Mouse (Mus musculus) MEL (cell line): ENCODE results near the gene Ston1. TPM values are rescaled to one million over a fixed set of nuclear protein-coding genes. Genes with fewer than 3 reads are reported as not detected.

Experiments
- DNase-seq: peaks from one replicate; pipeline ENCODE4 v3.0.0; 2011; ENCODE audit warnings: low read depth, low spot score
- H3K27ac ChIP-seq: 2 replicates; pipeline ENCODE4 v1.5.1; 2012; ENCODE audit warnings: low read depth, mild to moderate bottlenecking, control low read depth, low read length, moderate library complexity; ENCODE audit not compliant: control insufficient read depth
- H3K27me3 ChIP-seq, 2 experiments: fragments of 150-350 bp in 1 of 2; sonication (generic) in 1 of 2; 2 replicates each; pipeline ENCODE4 v1.6.1; 2012; ENCODE audit warnings: low read length in 2 of 2, mild to moderate bottlenecking in 2 of 2, improper control_type of control experiment in 1 of 2, moderate library complexity in 1 of 2; ENCODE audit not compliant: insufficient read depth in 2 of 2, control insufficient read depth in 1 of 2
- H3K36me3 ChIP-seq, 2 experiments: 2 replicates each; pipeline ENCODE4 v1.6.1; 2012 to 2014; ENCODE audit warnings: low read length in 2 of 2, improper control_type of control experiment in 1 of 2, inconsistent platforms in 1 of 2, mild to moderate bottlenecking in 1 of 2; ENCODE audit not compliant: insufficient read depth in 2 of 2, control insufficient read depth in 1 of 2
- H3K4me1 ChIP-seq, 2 experiments: fragments of 150-350 bp in 1 of 2; sonication (generic) in 1 of 2; 2 replicates each; pipeline ENCODE4 v1.6.1; 2012; ENCODE audit warnings: low read length in 2 of 2, improper control_type of control experiment in 1 of 2, mild to moderate bottlenecking in 1 of 2; ENCODE audit not compliant: insufficient read depth in 2 of 2, control insufficient read depth in 1 of 2
- H3K4me3 ChIP-seq, 2 experiments: fragments of 150-350 bp in 1 of 2; sonication (generic) in 1 of 2; 2 replicates each; pipeline ENCODE4 v1.5.1; 2012; ENCODE audit warnings: low read depth in 2 of 2, low read length in 2 of 2, mild to moderate bottlenecking in 2 of 2, moderate library complexity in 2 of 2, control low read depth in 1 of 2, improper control_type of control experiment in 1 of 2; ENCODE audit not compliant: control insufficient read depth in 1 of 2, insufficient read depth in 1 of 2
- H3K79me2 ChIP-seq: 2 replicates; pipeline ENCODE4 v1.6.1; 2012; ENCODE audit warnings: mild to moderate bottlenecking, low read length, moderate library complexity; ENCODE audit not compliant: control insufficient read depth, poor library complexity, insufficient read depth
- H3K9ac ChIP-seq: 2 replicates; pipeline ENCODE4 v1.6.1; 2012; ENCODE audit warnings: low read depth, mild to moderate bottlenecking, control low read depth, low read length, moderate library complexity; ENCODE audit not compliant: control insufficient read depth, poor library complexity, severe bottlenecking
- H3K9me3 ChIP-seq: fragments of 150-350 bp; sonication (generic); replicated peaks from 2 replicates; pipeline ENCODE4 v1.6.1; 2012; ENCODE audit warnings: mild to moderate bottlenecking, low read length, improper control_type of control experiment, moderate library complexity; ENCODE audit not compliant: insufficient read depth
- BHLHE40 ChIP-seq: IDR thresholded peaks from 2 replicates; pipeline ENCODE4 v1.6.1; 2012; ENCODE audit warnings: low read depth, mild to moderate bottlenecking, inconsistent platforms, low read length, improper control_type of control experiment, borderline replicate concordance
- ELF1 ChIP-seq: IDR thresholded peaks from 2 replicates; pipeline ENCODE4 v1.6.1; 2014; ENCODE audit warnings: low read depth, mild to moderate bottlenecking, inconsistent platforms, low read length, improper control_type of control experiment, moderate library complexity
- EP300 ChIP-seq, 2 experiments: IDR thresholded peaks; 2 replicates each; pipeline ENCODE4 v1.6.1; 2011; ENCODE audit warnings: improper control_type of control experiment in 2 of 2, low read length in 2 of 2, low read depth in 1 of 2, mild to moderate bottlenecking in 1 of 2
- ETS1 ChIP-seq: IDR thresholded peaks from 2 replicates; pipeline ENCODE4 v1.6.1; 2012; ENCODE audit warnings: low read depth, mild to moderate bottlenecking, inconsistent platforms, low read length, improper control_type of control experiment, moderate library complexity
- JUND ChIP-seq: IDR thresholded peaks from 2 replicates; pipeline ENCODE4 v1.6.1; 2011; ENCODE audit warnings: low read depth, mild to moderate bottlenecking, improper control_type of control experiment, low read length
- KAT2A ChIP-seq: conservative IDR thresholded peaks from 2 replicates; pipeline ENCODE4 v1.6.1; 2012; ENCODE audit warnings: low read depth, low read length, improper control_type of control experiment, inconsistent platforms
- MAX ChIP-seq: IDR thresholded peaks from 2 replicates; pipeline ENCODE4 v1.6.1; 2011; ENCODE audit warnings: low read length, improper control_type of control experiment
- MAZ ChIP-seq: IDR thresholded peaks from 2 replicates; pipeline ENCODE4 v1.6.1; 2012; ENCODE audit warnings: low read depth, mild to moderate bottlenecking, inconsistent platforms, low read length, improper control_type of control experiment
- MXI1 ChIP-seq: IDR thresholded peaks from 2 replicates; pipeline ENCODE4 v1.6.1; 2011; ENCODE audit warnings: mild to moderate bottlenecking, low read depth, low read length, improper control_type of control experiment
- MYB ChIP-seq: IDR thresholded peaks from 2 replicates; pipeline ENCODE4 v1.6.1; 2011; ENCODE audit warnings: mild to moderate bottlenecking, low read depth, low read length, improper control_type of control experiment
- POLR2A ChIP-seq, 2 experiments: IDR thresholded peaks; 2 replicates each; pipeline ENCODE4 v1.6.1; 2011 to 2012; ENCODE audit warnings: low read length in 2 of 2, mild to moderate bottlenecking in 2 of 2, control low read depth in 1 of 2, improper control_type of control experiment in 1 of 2, low read depth in 1 of 2, moderate library complexity in 1 of 2; ENCODE audit not compliant: control insufficient read depth in 1 of 2, insufficient read depth in 1 of 2, poor library complexity in 1 of 2
- POLR2AphosphoS5 ChIP-seq: IDR thresholded peaks from 2 replicates; pipeline ENCODE4 v1.6.1; 2012; ENCODE audit warnings: low read depth, borderline replicate concordance, mild to moderate bottlenecking, inconsistent platforms, low read length, moderate library complexity, mixed read lengths
- RAD21 ChIP-seq: IDR thresholded peaks from 2 replicates; pipeline ENCODE4 v1.6.1; 2011; ENCODE audit warnings: mild to moderate bottlenecking, low read depth, low read length, improper control_type of control experiment
- SIN3A ChIP-seq: IDR thresholded peaks from 2 replicates; pipeline ENCODE4 v1.6.1; 2012; ENCODE audit warnings: low read length, improper control_type of control experiment, inconsistent platforms
- SMC3 ChIP-seq: IDR thresholded peaks from 2 replicates; pipeline ENCODE4 v1.6.1; 2011; ENCODE audit warnings: low read depth, low read length, improper control_type of control experiment
- TAL1 ChIP-seq: IDR thresholded peaks from 2 replicates; pipeline ENCODE4 v1.6.1; 2012; ENCODE audit warnings: mild to moderate bottlenecking, inconsistent platforms, low read length, moderate library complexity, mixed read lengths
- TBP ChIP-seq: IDR thresholded peaks from 2 replicates; pipeline ENCODE4 v1.8.0; 2011; ENCODE audit warnings: low read depth, low read length, improper control_type of control experiment
- TCF12 ChIP-seq: IDR thresholded peaks from 2 replicates; pipeline ENCODE4 v1.6.1; 2014; ENCODE audit warnings: low read depth, mild to moderate bottlenecking, inconsistent platforms, low read length, improper control_type of control experiment, moderate library complexity
- UBTF ChIP-seq: IDR thresholded peaks from 2 replicates; pipeline ENCODE4 v1.6.1; 2012; ENCODE audit warnings: low read depth, mild to moderate bottlenecking, inconsistent platforms, low read length, improper control_type of control experiment, moderate library complexity, borderline replicate concordance; ENCODE audit not compliant: insufficient read depth
- USF1 ChIP-seq: IDR thresholded peaks from 2 replicates; pipeline ENCODE4 v1.6.1; 2014; ENCODE audit warnings: low read depth, mild to moderate bottlenecking, inconsistent platforms, low read length, improper control_type of control experiment, moderate library complexity
- ZC3H11A ChIP-seq: IDR thresholded peaks from 2 replicates; pipeline ENCODE4 v1.6.1; 2012; ENCODE audit warnings: low read depth, mild to moderate bottlenecking, inconsistent platforms, low read length, improper control_type of control experiment
- ZKSCAN1 ChIP-seq: IDR thresholded peaks from 2 replicates; pipeline ENCODE4 v1.6.1; 2012; ENCODE audit warnings: low read depth, mild to moderate bottlenecking, inconsistent platforms, low read length, improper control_type of control experiment, moderate library complexity
- ZMIZ1 ChIP-seq: IDR thresholded peaks from 2 replicates; pipeline ENCODE4 v1.6.1; 2012; ENCODE audit warnings: low read depth, mild to moderate bottlenecking, inconsistent platforms, low read length, improper control_type of control experiment, moderate library complexity
- polyA plus RNA-seq, 2 experiments: library from polyadenylated mRNA; stranded (reverse) in 1 of 2; unstranded in 1 of 2; fragments of >175 nt in 1 of 2; fragments of >200 nt in 1 of 2; gene quantifications; 2 replicates each; pipeline versions ENCODE4 v1.2.1 to v1.2.4; 2012; ENCODE audit warnings: low replicate concordance in 2 of 2, low read depth in 1 of 2; ENCODE audit not compliant: insufficient read length in 2 of 2, insufficient read depth in 1 of 2, missing spikeins in 1 of 2
- total RNA-seq: library from RNA; depleted of rRNA; stranded (reverse); fragments of 300-350 nt; gene quantifications from 2 replicates; pipeline ENCODE4 v1.2.3, GENCODE M21; 2012

The Ston1 gene
- total and polyA plus RNA-seq, 3 experiments = 0.39 to 4.9 TPM; not detected in 1

DNA sequence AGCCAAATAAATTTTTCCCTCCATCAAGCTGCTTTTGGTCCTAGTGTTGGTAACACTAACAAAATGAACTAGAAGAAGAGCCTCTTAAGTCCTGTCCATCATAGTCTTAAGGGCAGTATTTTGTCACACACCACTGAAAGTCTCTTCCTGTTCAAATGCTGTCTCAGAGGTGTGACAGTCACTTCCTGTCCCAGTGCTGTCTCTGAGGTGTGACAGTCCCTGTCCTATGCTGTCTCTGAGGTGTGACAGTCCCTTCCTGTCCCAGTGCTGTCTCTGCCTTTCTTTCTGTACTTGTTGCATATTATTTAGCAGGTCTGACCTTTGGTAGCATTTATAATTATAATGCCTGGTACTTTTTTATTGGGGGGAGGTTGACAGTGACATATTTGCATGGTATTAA lies 103.4 kb downstream of the Ston1 start:
- no peaks in the 10 kb centered on the region for H3K4me1 ChIP-seq
- peaks cover 0 to 1% of the 10 kb centered on the region in 2 experiments; a peak in 1 of 4 replicates for H3K27me3 ChIP-seq
- H3K9ac ChIP-seq = no peak overlapping the region
- H3K79me2 ChIP-seq = no peaks in the 10 kb centered on the region
- TF ChIP-seq MAX (no peak), SMC3 (no peak), TAL1 (no peak), ZMIZ1 (no peak), TCF12 (no peak), UBTF (no peak), JUND (no peak), ELF1 (no peak), MAZ (no peak), RAD21 (no peak), POLR2AphosphoS5 (no peak), TBP (no peak)
- no peaks in the 10 kb centered on the region for H3K36me3 ChIP-seq
- H3K4me3 ChIP-seq = no peak overlapping the region
- no peak for DNase-seq
- H3K9me3 ChIP-seq = no peaks in the 10 kb centered on the region
- H3K27ac ChIP-seq = no peak overlapping the region

DNA sequence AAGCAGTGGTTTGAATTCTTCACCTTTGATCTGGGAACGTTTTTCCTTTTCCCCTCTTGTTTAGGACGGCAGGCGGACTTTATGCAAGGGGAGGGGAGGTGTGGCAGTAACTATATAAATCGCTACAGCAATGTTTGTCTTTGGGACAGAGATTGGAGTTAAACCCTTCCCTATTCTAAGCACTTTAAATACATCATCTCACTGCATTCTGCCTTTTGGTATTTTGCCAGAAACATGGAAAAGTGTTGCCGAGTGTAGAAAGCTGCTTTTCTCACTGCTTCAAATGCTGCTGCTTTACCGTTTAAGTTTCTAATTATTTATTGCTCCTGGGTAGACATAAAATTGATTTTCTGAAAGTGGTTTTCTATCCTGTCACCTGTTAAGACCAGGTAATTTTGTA lies 104.9 kb downstream of the Ston1 start:
- H3K4me1 ChIP-seq = no peaks in the 10 kb centered on the region
- no peaks in the 10 kb centered on the region for H3K27me3 ChIP-seq
- no peak for DNase-seq
- no peak overlapping the region for H3K9ac ChIP-seq
- no peak overlapping the region for H3K27ac ChIP-seq
- H3K4me3 ChIP-seq = no peak overlapping the region
- H3K9me3 ChIP-seq = no peaks in the 10 kb centered on the region
- H3K79me2 ChIP-seq = no peaks in the 10 kb centered on the region
- no peak for TF ChIP-seq KAT2A
- no peak for TF ChIP-seq USF1
- TF ChIP-seq JUND = no peak
- no peak for TF ChIP-seq ZKSCAN1
- no peak for TF ChIP-seq UBTF
- no peak for TF ChIP-seq ZC3H11A
- TF ChIP-seq TBP = no peak
- no peak for TF ChIP-seq MXI1
- TF ChIP-seq POLR2A (IDR thresholded peaks at IDR 0.05; ENCODE audit: control insufficient read depth in 1 of 2, insufficient read depth in 1 of 2, low read depth in 1 of 2, low read length in 2 of 2, poor library complexity in 1 of 2) = no peak
- TF ChIP-seq SMC3 = no peak
- TF ChIP-seq MYB = no peak
- no peak for TF ChIP-seq BHLHE40
- TF ChIP-seq EP300 (IDR thresholded peaks at IDR 0.05; ENCODE audit: low read depth in 1 of 2, low read length in 2 of 2) = no peak
- no peak for TF ChIP-seq MAX
- no peak for TF ChIP-seq ZMIZ1
- TF ChIP-seq POLR2AphosphoS5 = no peak
- no peak for TF ChIP-seq TAL1
- TF ChIP-seq ETS1 = no peak
- no peak for TF ChIP-seq SIN3A
- TF ChIP-seq, all 39 proteins: peak for 0
- no peaks in the 10 kb centered on the region for H3K36me3 ChIP-seq
